Mouse (Mus musculus): ENCODE measurements at regions not wholly inside any gene's neighbourhood (a gene's known extent, or its start where the extent isn't known, plus 50 kb on each side); places are given as distances from the start of the nearest gene placed in this dataset.

DNA sequence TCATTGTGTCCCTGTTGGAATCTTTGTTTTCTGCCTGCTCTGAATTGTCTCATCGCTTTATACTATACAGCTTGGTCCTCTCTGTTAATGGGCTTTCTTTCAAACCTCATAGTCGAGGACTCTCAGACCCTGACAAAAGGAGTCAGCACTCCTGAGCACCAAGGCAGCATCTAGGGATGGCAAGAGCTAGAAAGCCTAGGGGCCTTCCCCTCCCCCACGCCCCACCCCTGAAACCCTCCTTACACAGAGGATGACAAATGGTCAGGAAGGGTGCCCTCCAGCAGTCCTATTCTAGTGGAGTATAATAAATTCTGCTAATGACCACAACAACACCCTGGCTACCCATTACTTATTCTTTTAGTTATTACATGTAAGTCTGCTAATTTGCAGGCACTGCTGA, 74.4 kb downstream of the Tbx19 start:
- intact Hi-C loops (cut with DNase I) = no loop called here
- DNase-seq = no peak

DNA sequence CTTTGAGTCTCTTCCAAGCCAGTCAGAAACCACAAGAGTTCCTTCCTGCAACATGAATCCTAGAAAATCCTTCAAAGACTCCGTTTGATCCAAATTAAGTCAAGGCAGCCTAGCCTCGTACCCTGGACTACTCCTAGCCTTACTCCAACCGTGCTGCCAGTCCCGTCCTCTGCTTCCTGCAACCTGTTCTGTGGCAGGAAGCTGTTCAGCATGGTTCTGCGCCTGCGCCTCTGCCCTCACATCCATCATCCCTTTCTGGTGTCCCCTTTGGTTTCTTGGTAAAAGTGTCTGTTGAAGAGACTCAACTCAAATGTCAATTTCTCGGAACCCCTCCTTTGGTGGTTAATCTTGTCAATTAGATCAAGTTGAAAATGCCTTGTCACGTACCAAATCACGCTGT, 75.8 kb downstream of the Tbx19 start:
- intact Hi-C loops (cut with DNase I) = no loop called here
- DNase-seq = no peak

DNA sequence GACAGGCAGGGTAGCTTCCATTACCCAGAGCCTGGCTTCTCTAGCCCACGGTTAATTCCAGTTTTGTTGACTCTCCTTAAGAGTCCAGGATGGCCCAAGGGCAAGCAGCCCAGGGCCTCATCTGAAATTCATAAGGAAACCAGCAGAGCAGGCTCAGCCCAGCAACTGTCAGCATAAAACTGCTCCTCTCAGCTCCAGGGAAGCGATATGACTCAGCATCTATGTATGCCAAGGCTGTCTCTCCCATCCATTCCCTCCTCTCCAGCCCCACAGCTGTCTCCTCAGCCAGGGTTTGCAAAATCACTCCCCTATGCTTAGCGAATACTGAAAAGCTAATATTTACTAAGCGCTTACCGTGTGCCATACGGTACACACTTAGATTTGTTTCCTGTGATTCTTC, 76.4 kb downstream of the Tbx19 start:
- DNase-seq = peak; percentile 46 to 63
- intact Hi-C loops (cut with DNase I) = no loop called here

DNA sequence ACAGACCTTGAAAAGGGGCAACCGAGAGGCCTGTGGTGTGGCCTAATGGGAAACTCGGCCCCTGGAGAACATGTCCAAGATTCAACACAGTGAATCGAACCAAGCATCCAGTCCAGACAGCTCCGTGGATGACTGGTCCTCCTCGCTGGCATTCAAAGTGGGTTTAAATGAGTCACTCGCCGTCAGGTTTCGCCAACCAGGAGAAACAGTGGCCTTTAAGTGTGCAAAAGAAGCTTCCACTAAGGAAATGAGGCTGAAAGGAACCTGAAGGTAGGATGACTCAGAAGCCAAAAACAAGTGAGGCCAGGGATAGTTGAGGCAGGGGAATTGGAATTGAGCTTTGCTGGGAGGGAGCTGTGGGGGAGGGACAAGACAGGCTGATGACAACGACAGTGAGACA, 80.2 kb downstream of the Tbx19 start:
- DNase-seq = no peak
- intact Hi-C loops (cut with DNase I) = no loop called here

DNA sequence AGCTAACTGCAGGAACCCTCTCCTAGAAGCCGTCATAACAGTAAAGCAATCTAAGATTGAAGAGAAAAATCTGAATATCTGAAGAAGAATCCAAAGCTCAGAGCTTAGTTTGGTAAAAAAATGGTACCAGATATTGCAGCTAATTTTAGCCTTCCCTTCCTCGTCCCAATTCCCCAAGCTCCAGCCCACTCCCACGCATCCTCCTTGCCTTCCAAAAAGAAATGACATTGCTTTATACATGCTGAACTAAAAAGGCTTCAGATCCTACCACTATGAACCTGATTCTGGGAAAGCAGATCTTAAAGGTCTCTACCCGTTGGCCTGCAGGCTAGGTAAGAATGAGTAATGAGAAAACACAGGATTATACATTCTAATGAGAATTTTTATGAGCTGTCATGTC, 83.3 kb downstream of the Tbx19 start:
- DNase-seq = no peak
- intact Hi-C loops (cut with DNase I) = loop anchor here (5.0 kb wide), 1 partner anchor 35 kb away; no protein-coding TSS in a partner anchor

DNA sequence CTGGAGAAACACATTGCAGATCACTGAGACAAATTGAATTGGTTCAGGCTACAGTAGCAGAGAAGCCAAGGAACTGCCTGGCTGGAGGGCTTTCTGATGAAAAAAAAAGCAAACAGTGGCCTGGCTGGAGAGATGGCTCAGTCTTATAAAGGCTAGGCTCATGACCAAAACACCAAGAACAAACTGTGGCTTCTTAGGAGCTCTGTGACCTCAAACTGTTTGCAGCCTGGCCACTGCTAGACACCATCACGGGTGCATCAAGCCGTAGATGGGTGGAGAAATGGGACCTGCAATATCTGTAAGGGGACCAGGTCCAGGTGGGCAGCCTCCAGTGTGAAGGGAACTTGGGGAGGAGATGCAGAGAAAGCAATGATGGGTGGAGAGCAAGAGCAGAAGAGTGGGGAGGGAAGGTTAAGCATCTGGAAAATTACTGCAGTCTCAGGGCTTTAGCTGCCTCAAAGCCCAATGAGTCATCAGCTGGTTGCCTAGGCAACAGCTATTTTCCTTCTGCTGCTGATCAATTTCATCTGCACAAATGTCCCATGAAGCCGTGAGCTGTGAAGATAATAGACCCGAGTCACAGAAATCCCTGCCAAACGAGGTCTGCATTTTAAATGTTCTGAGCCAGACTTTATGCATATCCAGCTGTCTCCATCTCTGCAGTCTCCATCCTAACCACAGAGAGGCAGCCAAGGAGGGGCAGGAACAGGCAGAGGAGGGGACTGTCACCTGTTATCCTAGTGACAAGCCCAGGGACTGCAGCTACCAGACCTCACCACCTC, 85.1 kb downstream of the Tbx19 start:
- DNase-seq = peak; percentile 39 to 41
- intact Hi-C loops (cut with DNase I) = loop anchor here (5.0 kb wide), 1 partner anchor 37 kb away; no protein-coding TSS in a partner anchor

DNA sequence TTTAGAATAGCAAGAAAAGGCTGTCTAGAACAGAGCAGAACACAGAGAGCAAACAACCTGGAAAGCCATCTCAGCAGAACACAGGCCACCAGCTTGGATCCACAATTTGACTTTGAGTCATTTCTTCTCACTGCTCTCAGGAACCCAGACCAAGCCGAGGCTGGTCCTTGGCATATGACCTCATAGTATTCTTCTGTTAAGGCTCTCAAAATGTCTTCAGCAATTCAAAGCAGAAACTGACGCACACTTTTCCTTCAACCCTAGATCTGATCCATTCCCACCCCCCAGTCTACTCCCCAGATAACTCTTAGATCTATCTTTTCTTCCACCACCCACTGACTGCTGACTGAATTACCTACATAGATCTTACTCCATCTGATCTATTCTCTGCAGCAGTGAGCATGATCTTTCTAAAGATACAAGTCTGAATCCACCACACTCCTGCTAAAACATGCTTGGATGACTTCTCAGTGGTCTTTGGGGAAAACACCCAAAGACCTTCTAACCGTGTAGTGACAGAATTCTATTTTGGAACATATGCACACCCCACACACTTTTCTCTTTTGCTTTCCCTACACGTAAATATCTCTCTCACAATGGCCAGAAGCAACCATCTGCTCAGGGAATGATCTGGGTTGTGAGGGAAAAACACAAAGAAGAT, 88.6 kb downstream of the Tbx19 start:
- intact Hi-C loops (cut with DNase I) = no loop called here
- DNase-seq = no peak

DNA sequence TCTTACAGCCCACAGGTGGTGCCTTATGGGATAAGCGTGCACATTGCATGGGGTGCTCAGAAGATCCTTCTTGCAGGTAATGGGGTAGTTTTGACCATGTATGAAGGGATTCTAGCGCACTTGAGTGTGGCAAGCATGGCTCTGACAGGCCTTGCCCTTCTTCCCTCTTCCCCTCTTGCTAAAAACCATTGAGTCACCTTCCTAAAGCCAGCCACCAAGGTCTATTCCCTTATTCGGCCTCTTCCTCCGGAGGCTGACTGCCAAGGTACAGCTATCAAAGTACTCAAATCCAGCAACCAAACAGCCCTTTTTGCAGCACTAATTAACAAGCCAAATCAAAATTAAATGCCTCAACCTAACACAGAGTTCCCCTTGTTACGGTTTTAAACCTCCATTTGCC, 95.6 kb downstream of the Tbx19 start:
- no peak for DNase-seq
- intact Hi-C loops (cut with DNase I) = no loop called here

DNA sequence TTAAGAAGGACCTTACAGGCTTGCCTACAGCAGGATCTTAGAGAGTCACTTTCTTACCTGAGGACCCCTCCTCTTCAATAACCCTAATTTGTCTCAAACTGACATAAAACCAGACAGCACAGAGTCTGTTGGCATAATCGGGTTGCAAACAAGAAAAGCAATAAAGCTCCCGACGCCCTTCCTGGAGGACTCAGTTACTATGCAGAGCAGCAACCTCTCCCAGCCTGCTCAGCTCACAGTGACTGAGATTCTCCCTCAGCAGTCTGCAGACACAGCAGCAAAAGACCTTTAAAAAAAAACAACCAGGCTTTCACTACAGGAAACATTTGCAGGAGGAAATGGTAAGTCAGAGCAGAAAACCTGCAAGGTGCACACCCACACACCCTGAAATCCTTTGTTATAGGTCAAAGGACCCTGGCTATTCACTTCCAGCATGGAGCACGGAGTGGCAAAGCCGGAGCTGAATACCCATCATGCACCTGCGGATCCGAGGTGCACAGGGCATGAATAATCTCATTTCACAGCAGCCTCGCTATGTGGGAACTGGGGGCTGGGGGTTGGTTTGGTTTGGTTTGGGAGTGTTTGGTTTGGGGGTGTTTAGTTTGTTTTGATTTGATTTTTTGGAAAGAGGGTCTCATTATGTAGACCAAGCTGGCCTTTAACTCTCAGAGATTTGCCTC, 97.6 kb downstream of the Tbx19 start:
- intact Hi-C loops (cut with DNase I) = no loop called here
- no peak for DNase-seq

DNA sequence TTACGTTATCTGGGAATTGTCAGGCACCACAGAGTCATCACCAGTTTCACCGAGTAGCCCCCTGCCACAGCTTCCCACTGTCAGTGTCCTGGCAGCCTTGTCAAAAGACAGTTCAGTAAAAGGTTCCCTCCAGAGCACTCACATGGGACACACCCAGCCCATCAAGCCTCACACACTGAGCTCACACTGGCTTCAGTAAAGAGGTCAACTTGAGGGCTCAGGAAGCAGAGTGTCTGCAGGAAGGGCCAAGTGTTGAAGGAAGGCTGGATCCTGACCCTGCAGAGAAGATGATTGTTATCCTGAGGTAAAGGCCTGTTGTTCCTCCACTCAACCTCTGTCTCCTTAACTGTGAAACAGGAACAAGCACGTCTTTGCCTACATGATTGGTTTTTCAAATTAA, 99.2 kb downstream of the Tbx19 start:
- intact Hi-C loops (cut with DNase I) = no loop called here
- DNase-seq = no peak

DNA sequence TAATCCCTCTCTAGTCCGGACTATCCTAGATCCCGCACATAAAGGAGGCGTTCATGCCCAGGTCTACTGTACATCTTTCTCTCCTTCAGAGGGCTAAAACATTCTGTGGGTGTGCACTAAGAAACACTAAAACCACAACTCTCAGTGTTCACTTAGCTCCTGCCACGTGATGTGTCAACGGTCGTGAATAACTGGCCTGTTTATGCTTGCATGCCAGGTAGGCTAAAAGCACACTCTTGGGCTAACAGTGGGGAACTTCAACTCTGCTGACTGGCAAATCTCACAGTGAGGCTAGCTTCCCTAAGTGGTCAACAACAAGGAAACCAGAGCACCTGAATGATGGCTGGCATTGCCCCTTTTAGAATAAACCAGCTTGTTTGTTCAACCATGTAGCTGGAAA, 106.3 kb downstream of the Tbx19 start:
- no peak for DNase-seq
- intact Hi-C loops (cut with DNase I) = no loop called here

DNA sequence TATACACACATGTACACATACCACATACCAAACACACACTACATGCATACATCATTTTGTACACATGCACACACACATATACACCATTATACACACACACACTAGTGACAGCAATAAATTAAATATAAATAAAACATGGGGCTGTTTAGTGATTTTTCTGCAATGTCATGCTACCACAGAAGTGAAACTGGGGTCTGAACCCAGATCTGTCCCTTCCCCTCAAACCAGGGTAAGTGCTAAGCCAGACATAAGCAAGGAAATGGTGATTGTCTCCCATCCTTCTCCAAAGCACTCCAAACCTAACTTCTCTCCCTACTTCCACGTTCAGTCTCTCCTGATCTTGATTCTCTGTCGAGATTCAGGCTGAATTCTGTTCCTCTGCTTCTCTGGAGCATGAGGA, 109.3 kb downstream of the Tbx19 start:
- DNase-seq = no peak
- intact Hi-C loops (cut with DNase I) = no loop called here

DNA sequence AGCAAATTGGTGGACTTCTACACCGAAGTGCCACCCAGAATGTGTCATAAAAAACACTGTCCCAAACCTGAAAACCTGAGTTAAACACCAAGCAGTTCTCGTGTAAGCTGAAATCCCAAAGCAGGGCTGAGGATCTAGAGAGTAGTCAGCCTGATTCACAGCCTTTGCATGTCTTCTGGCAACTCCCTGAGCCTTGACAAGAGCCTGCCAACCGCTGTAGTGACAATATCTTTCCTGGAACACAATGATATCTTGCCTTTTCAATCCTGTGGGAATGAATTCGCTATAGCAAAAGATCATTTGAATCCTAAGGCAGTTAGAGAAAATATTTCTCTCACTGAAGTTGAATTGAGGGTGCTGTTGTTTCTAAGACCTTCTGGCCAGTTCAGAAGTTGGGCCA, 110.4 kb downstream of the Tbx19 start:
- DNase-seq = peak in 1 of 2 experiments; percentile 12
- intact Hi-C loops (cut with DNase I) = no loop called here

DNA sequence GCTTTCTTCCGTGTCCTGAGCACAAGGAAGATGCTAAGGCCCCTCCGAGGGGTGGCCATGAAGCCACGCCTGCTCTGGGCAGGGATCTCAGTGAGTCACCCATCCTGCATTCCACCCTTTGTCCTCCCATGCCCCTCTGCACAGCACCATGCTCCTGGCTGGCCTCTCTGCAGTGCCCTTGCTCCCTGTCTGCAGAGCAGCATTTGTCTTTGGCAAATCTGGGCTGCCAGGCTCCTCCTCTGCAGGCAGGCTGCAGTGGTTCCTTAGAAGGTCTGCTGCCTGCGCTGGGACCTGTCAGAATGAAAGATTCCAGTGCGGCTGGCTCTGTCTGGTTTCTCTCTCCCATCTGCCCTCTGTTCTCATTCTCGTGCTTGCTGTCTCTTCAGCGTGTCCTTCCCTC, 111.3 kb upstream of the Xcl1 start:
- intact Hi-C loops (cut with DNase I) = loop anchor here (5.0 kb wide), 1 partner anchor 66 kb away; no protein-coding TSS in a partner anchor
- peak; percentile 35 to 57 for DNase-seq

DNA sequence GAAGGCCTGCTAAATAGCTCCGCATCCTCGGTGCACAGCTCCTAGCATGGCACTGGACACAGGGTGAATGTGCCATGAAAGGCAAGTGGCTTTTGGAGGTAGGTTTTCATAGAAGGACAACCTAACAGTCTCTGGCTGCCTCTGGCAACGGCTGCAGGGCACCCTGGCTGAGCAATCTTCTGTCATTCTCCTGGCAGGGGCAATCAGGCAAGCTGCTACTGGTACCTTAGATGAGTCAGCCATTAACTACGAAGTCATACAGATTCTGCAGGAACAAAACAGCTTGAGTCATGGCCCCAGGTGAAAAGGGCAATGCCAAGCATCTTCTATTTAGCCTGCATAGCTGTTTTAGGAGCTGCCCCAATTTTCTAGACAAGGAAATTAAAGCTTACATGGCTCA, 110.7 kb upstream of the Xcl1 start:
- DNase-seq = no peak
- intact Hi-C loops (cut with DNase I) = loop anchor here (5.0 kb wide), 1 partner anchor 66 kb away; no protein-coding TSS in a partner anchor

DNA sequence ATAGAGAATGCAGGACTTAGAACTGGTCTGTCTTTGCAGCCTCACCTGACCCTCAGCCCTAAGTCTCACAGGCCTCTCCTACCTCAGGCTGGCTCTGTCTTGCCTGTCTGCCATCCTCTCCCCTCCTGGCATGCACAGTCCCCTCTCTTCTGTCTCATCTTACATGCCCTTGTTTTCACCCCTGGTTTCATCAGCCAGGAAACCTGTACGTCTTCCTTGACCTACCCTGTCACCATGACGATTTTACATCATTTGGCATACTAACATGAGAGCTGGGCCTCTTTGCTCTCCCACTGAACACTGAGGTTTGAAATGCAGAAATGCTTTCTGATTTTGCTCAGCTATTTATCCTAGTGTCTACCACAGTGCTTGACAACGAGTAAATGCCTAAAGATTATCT, 108.0 kb upstream of the Xcl1 start:
- intact Hi-C loops (cut with DNase I) = no loop called here
- no peak for DNase-seq

DNA sequence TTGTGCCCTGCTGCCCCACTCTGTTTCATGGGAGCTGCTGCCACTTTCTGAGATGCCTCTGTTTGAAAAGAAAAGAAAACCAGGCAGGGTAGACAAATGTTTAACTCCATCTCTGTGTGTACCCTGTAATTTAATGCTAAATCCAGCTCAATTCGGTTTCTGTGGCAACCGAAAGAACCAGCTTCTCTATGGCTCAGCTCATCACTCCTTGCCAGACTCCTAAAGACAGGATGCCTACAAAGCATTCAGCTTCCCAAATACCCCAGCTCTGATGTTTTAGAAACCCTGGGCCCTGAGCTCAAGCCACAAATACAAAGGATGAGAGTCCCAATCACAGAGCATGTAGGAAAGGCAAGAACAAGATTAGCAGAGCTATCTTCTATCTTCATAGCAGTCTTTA, 106.8 kb upstream of the Xcl1 start:
- intact Hi-C loops (cut with DNase I) = no loop called here

DNA sequence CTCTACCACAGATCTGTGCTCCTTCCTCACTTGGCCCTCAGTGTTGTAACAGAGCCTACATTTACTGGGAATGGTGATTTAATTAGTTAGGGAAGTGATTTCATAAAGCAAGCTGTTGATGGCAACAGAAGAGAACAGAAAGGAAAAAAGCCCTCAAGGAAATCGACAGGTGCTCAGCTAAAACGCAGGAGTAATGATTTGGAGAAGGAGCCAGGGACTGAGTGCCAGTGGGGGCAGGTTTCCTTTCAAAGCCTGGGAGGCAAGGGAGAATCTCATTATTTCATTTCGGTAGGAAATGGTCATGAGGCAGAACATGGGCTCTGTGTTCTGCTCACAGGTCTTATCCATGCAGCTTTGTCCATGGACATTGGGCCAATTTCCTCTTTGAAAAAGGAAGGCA, 101.3 kb upstream of the Xcl1 start:
- DNase-seq = no peak
- intact Hi-C loops (cut with DNase I) = no loop called here

More for the DNA sequence above, 106.8 kb upstream of the Xcl1 start:
- no peak for DNase-seq

DNA sequence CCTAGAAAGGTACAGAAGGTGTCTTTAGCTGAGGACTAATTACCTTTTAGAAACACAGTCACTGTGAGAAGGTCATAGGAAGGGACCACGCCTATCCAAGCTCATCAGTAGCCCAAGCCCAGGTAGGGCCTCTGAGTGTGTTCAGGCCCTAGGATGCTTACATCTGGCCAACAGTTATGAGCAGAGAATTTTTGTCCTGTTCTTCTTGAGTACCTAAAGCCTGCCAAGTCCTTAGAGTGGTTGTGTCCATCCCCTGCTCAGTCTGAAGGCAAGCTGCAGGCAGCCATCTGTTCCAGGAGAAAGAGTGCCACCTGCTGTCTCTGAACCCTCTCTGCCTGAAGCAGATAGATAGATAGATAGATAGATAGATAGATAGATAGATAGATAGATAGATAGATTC, 100.3 kb upstream of the Xcl1 start:
- DNase-seq = no peak
- intact Hi-C loops (cut with DNase I) = no loop called here

DNA sequence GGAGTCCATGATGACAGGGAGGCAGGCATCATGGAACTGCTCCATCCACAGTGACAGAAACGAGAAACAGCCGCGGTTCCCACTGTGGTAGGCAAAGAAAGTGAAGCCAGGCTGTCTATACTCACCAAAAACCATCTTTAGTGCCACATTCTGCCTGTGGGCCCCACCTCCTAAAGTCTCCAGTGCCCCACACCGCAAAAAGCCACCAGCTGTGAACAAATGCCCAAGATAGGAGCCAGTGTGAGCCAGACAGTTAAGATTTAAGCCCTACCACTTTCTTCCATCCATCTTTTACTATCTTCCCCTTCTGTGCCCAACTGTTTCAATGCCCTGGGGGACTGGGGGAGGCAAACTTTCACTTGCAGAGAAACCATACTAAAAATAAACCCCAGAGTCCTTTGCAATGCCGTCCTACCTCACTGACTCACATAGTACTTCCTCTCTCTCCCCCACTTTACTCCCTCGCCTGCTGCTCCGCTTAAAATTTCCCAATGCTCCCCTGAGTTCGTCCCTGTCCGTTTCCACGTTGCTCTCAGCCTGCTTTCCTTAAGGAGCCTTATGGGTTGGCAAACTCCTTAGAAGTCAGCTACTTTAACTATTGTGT, 85.7 kb upstream of the Xcl1 start:
- DNase-seq = no peak
- intact Hi-C loops (cut with DNase I) = no loop called here

DNA sequence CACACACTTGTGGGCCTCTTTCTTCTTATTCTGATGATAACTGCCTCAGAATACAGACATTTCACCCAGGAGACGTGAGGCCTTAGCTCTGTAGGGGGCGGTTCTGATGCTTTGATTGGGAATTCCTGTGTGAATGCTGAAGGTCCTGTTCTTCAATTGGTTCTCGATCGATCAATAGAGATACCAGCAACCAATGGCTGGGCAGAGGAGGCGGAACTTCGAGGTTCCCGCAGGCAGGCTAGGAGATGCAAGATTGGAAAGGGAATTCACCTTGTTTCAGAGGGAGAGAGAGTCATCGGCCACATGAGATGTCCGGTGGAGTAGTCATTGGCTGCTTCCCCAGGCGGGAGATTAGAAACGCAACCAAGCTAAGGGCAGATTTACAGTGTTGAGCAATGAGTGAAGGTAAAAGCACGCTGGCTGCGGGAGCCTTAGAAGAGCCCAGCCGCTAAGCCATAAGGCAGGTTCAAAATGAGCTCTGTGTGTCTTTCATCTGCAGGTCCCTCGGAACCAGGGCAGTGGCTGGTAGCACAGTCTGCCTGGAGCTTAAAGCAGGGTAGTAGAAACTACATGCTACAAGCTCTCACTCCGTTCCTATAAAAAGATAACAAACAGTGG, 83.5 kb upstream of the Xcl1 start:
- peak in 1 of 2 experiments; percentile 3 for DNase-seq
- intact Hi-C loops (cut with DNase I) = no loop called here
